Mouse (Mus musculus) heart, embryonic 11.5 days (tissue): ENCODE results near the gene Zfr2. TPM values are rescaled to one million over a fixed set of nuclear protein-coding genes. Genes with fewer than 3 reads are reported as not detected.
A peak's percentile ranks its signal among the peaks of the same experiment; 100 is the strongest.

Experiments used
- ATAC-seq: fragments of 200-750 bp; cut with Nextera tagmentation; replicated peaks from 2 replicates; pipeline ENCODE4 v1.8.0; 2017; ENCODE audit warnings: moderate library complexity; ENCODE audit not compliant: insufficient number of reproducible peaks, low FRiP score, low TSS enrichment
- H3K27ac ChIP-seq: fragments of 300-500 bp; sonication (generic); 2 replicates; pipeline ENCODE4 v1.5.1; 2014; ENCODE audit warnings: mild to moderate bottlenecking, low read depth, low read length
- H3K27me3 ChIP-seq: fragments of 300-500 bp; sonication (generic); 2 replicates; pipeline ENCODE4 v1.6.1; 2014; ENCODE audit warnings: mild to moderate bottlenecking, low read length, mixed read lengths; ENCODE audit not compliant: control insufficient read depth, insufficient read depth
- H3K36me3 ChIP-seq: fragments of 300-500 bp; sonication (generic); 2 replicates; pipeline ENCODE4 v1.6.1; 2014; ENCODE audit warnings: mild to moderate bottlenecking, low read length, moderate library complexity, mixed read lengths; ENCODE audit not compliant: control insufficient read depth, insufficient read depth
- H3K4me1 ChIP-seq: fragments of 300-500 bp; sonication (generic); 2 replicates; pipeline ENCODE4 v1.6.1; 2014; ENCODE audit warnings: low read length; ENCODE audit not compliant: control insufficient read depth, insufficient read depth
- H3K4me2 ChIP-seq: fragments of 300-500 bp; sonication (generic); 2 replicates; pipeline ENCODE4 v1.6.1; 2014; ENCODE audit warnings: mild to moderate bottlenecking, moderate library complexity
- H3K4me3 ChIP-seq: fragments of 300-500 bp; sonication (generic); 2 replicates; pipeline ENCODE4 v1.5.1; 2014; ENCODE audit warnings: low read depth, low read length
- H3K9ac ChIP-seq: fragments of 300-500 bp; sonication (generic); 2 replicates; pipeline ENCODE4 v1.6.1; 2014; ENCODE audit warnings: mild to moderate bottlenecking, low read depth, low read length, moderate library complexity
- H3K9me3 ChIP-seq: fragments of 300-500 bp; sonication (generic); replicated peaks from 2 replicates; pipeline ENCODE4 v1.6.1; 2016; ENCODE audit warnings: low read length; ENCODE audit not compliant: control insufficient read depth
- WGBS: fragments of 180-500 bp; shearing (Covaris S2); extraction: QIAGEN DNeasy Blood & Tissue Kit; methylation state at CpG from one replicate; pipeline ENCODE4 v1.1.7; 2014; ENCODE audit not compliant: insufficient replicate concordance; 5-methylcytosine and 5-hydroxymethylcytosine counted together
- polyA plus RNA-seq: library from polyadenylated mRNA; unstranded; fragments of >200 nt; fragmentation: Nextera tagmentation; extraction: Ambion mirVana; gene quantifications from 2 replicates; pipeline ENCODE4 v1.2.1, GENCODE M21; 2014

Zfr2 gene
- 2.3 and 3.7 TPM in 2 replicates for polyA plus RNA-seq

GRCm38 (mm10) chr10:81232580-81233225 is at the start of gene Zfr2:
Zfr2 (plus strand) TSS chr10:81233155.
- WGBS: 8% methylated on average over 24 of the region's 29 CpGs
- H3K9me3 ChIP-seq: no peaks in the 10 kb centered on the region
- peaks cover 31% of the 10 kb centered on the region for H3K27me3 ChIP-seq
- peak within 1 kb of the TSS; percentile 64 for H3K4me2 ChIP-seq
- H3K9ac ChIP-seq: peak within 1 kb of the TSS; percentile 82
- peak; percentile 82 for ATAC-seq
- peak within 1 kb of the TSS; percentile 79 for H3K4me3 ChIP-seq
- H3K36me3 ChIP-seq: no peaks in the 10 kb centered on the region
- peak within 1 kb of the TSS; percentile 31 for H3K27ac ChIP-seq
- peaks cover 13% of the 10 kb centered on the region; the same call in 1 of the 2 replicates for H3K4me1 ChIP-seq

GRCm38 (mm10) chr10:81183805-81184204 is 49.1 kb upstream of the Zfr2 start, which contains the start of gene 4930442H23Rik:
4930442H23Rik (minus strand) TSS chr10:81183849.
- ATAC-seq: no peak
- H3K9ac ChIP-seq: peak within 1 kb of the TSS; percentile 79
- H3K27me3 ChIP-seq: no peaks in the 10 kb centered on the region
- H3K4me1 ChIP-seq: peaks cover 24% of the 10 kb centered on the region
- peak within 1 kb of the TSS; percentile 62 for H3K4me3 ChIP-seq
- H3K4me2 ChIP-seq: peak within 1 kb of the TSS; percentile 68
- 79% methylated on average over 5 of the region's 5 CpGs for WGBS
- H3K36me3 ChIP-seq: peaks cover 45% of the 10 kb centered on the region
- H3K9me3 ChIP-seq: no peaks in the 10 kb centered on the region
- H3K27ac ChIP-seq: peak within 1 kb of the TSS; percentile 91

- 0 out of 2 replicates have a peak, but pooled peaks have one; percentile 15 for ATAC-seq
- peaks cover 37% of the 10 kb centered on the region for H3K36me3 ChIP-seq
- H3K4me1 ChIP-seq: peaks cover 24% of the 10 kb centered on the region
- peak overlapping the region; percentile 52 for H3K9ac ChIP-seq
- no peaks in the 10 kb centered on the region for H3K9me3 ChIP-seq
- H3K4me3 ChIP-seq: no peak overlapping the region
- H3K27me3 ChIP-seq: no peaks in the 10 kb centered on the region
- 18% methylated on average over 4 of the region's 4 CpGs for WGBS
- peak overlapping the region; percentile 68 for H3K4me2 ChIP-seq
- peak overlapping the region; percentile 91 for H3K27ac ChIP-seq
Measured at GRCm38 (mm10) chr10:81184765-81185164, 48.2 kb upstream of the Zfr2 start.

- 93% methylated on average over 9 of the region's 9 CpGs for WGBS
- Histone ChIP-seq H3K36me3 (peaks cover 20% of the 10 kb centered on the region), H3K9me3 (no peaks in the 10 kb centered on the region), H3K9ac (no peak overlapping the region), H3K4me2 (no peak overlapping the region), H3K27ac (no peak overlapping the region), H3K4me3 (no peak overlapping the region), H3K27me3 (no peaks in the 10 kb centered on the region), H3K4me1 (peaks cover 32% of the 10 kb centered on the region)
- no peak for ATAC-seq
Measured at GRCm38 (mm10) chr10:81187161-81187560, 45.8 kb upstream of the Zfr2 start.

- no peaks in the 10 kb centered on the region for H3K9me3 ChIP-seq
- no peak overlapping the region for H3K27ac ChIP-seq
- no peak overlapping the region for H3K9ac ChIP-seq
- WGBS: 75% methylated on average over 26 of the region's 26 CpGs
- H3K36me3 ChIP-seq: peaks cover 20% of the 10 kb centered on the region
- no peak for ATAC-seq
- H3K4me2 ChIP-seq: no peak overlapping the region
- H3K27me3 ChIP-seq: no peaks in the 10 kb centered on the region
- peaks cover 30% of the 10 kb centered on the region for H3K4me1 ChIP-seq
- no peak overlapping the region for H3K4me3 ChIP-seq
Measured at GRCm38 (mm10) chr10:81189821-81190220, 43.1 kb upstream of the Zfr2 start.

- Histone ChIP-seq H3K9me3 (no peaks in the 10 kb centered on the region), H3K4me1 (peaks cover 24% of the 10 kb centered on the region), H3K4me2 (no peak overlapping the region), H3K36me3 (peaks cover 20% of the 10 kb centered on the region), H3K9ac (no peak overlapping the region), H3K4me3 (no peak overlapping the region), H3K27ac (no peak overlapping the region), H3K27me3 (no peaks in the 10 kb centered on the region)
- 69% methylated on average over 31 of the region's 31 CpGs for WGBS
- no peak for ATAC-seq
Measured at GRCm38 (mm10) chr10:81190236-81190911, 42.6 kb upstream of the Zfr2 start.

GRCm38 (mm10) chr10:81190912-81191321 is 42.0 kb upstream of the Zfr2 start:
- ATAC-seq: no peak
- H3K9me3 ChIP-seq: no peaks in the 10 kb centered on the region
- no peak overlapping the region for H3K9ac ChIP-seq
- H3K4me1 ChIP-seq: peaks cover 24% of the 10 kb centered on the region
- WGBS: 58% methylated on average over 6 of the region's 6 CpGs
- 0 out of 2 replicates have a peak overlapping the region, but pooled peaks have one; percentile 18 for H3K27ac ChIP-seq
- H3K4me2 ChIP-seq: no peak overlapping the region
- 0 out of 2 replicates have a peak, but pooled peaks cover 2% of the 10 kb centered on the region for H3K27me3 ChIP-seq
- H3K4me3 ChIP-seq: no peak overlapping the region
- peaks cover 20% of the 10 kb centered on the region for H3K36me3 ChIP-seq

GRCm38 (mm10) chr10:81191342-81191982 is 41.5 kb upstream of the Zfr2 start:
- no peaks in the 10 kb centered on the region for H3K9me3 ChIP-seq
- H3K36me3 ChIP-seq: peaks cover 20% of the 10 kb centered on the region
- ATAC-seq: no peak
- 76% methylated on average over 18 of the region's 18 CpGs for WGBS
- H3K4me2 ChIP-seq: peak overlapping the region; percentile 92
- H3K9ac ChIP-seq: peak overlapping the region; percentile 90
- H3K27me3 ChIP-seq: 0 out of 2 replicates have a peak, but pooled peaks cover 3% of the 10 kb centered on the region
- peak overlapping the region; percentile 99; the same call in 1 of the 2 replicates for H3K27ac ChIP-seq
- peaks cover 27% of the 10 kb centered on the region for H3K4me1 ChIP-seq
- H3K4me3 ChIP-seq: no peak overlapping the region
